Mouse (Mus musculus): ENCODE data around the gene Ccdc36. TPM values are rescaled to one million over a fixed set of nuclear protein-coding genes. Genes with fewer than 3 reads are reported as not detected.

The Ccdc36 gene
- polyA plus RNA-seq, 1 experiment = not detected

- H3K4me1 ChIP-seq (ENCODE audit: control insufficient read depth, insufficient read depth, insufficient read length) = peaks cover 6% of the 10 kb centered on the region; the same call in 1 of the 2 replicates
- H3K27me3 ChIP-seq (ENCODE audit: control insufficient read depth, insufficient read depth, low read length) = no peaks in the 10 kb centered on the region
- no peak overlapping the region for H3K4me3 ChIP-seq (ENCODE audit: extremely low read depth, insufficient read depth, insufficient read length)
- DNase-seq (ENCODE audit: low read depth in 1 of 2, low spot score in 2 of 2) = no peak
- 89% methylated on average over 6 of the region's 6 CpGs for WGBS
- no peak overlapping the region for H3K27ac ChIP-seq (ENCODE audit: insufficient read depth, low read length)
- TF ChIP-seq CTCF (IDR thresholded peaks at IDR 0.05; ENCODE audit: extremely low read depth, insufficient read depth, insufficient read length, insufficient replicate concordance) (no peak), POLR2A (IDR thresholded peaks at IDR 0.05; ENCODE audit: low read depth, low read length) (no peak)
- H3K36me3 ChIP-seq (ENCODE audit: control insufficient read depth, insufficient read depth, low read length) = no peaks in the 10 kb centered on the region
These were observed 26.1 kb upstream of the Ccdc36 start for GRCm38 (mm10) chr9:108454429-108454828.

- 57% methylated on average over 4 of the region's 4 CpGs for WGBS
These were observed 25.2 kb upstream of the Ccdc36 start for GRCm38 (mm10) chr9:108453458-108453857.

GRCm38 (mm10) chr9:108452911-108453310, 24.6 kb upstream of the Ccdc36 start:
- H3K36me3 ChIP-seq (ENCODE audit: control insufficient read depth, insufficient read depth, low read length) = no peaks in the 10 kb centered on the region
- H3K27me3 ChIP-seq (ENCODE audit: control insufficient read depth, insufficient read depth, low read length) = no peaks in the 10 kb centered on the region
- H3K27ac ChIP-seq (ENCODE audit: insufficient read depth, low read length) = no peak overlapping the region
- TF ChIP-seq POLR2A (IDR thresholded peaks at IDR 0.05; ENCODE audit: low read depth, low read length) (no peak), CTCF (IDR thresholded peaks at IDR 0.05; ENCODE audit: extremely low read depth, insufficient read depth, insufficient read length, insufficient replicate concordance) (no peak)
- 60% methylated on average over 6 of the region's 6 CpGs for whole genome bisulfite sequencing
- H3K4me3 ChIP-seq (ENCODE audit: extremely low read depth, insufficient read depth, insufficient read length) = no peak overlapping the region
- peaks cover 6% of the 10 kb centered on the region; the same call in 1 of the 2 replicates for H3K4me1 ChIP-seq (ENCODE audit: control insufficient read depth, insufficient read depth, insufficient read length)
- DNase-seq (ENCODE audit: low read depth in 1 of 2, low spot score in 2 of 2) = no peak

More at GRCm38 (mm10) chr9:108453458-108453857, 25.2 kb upstream of the Ccdc36 start:
- peaks cover 6% of the 10 kb centered on the region; the same call in 1 of the 2 replicates for H3K4me1 ChIP-seq (ENCODE audit: control insufficient read depth, insufficient read depth, insufficient read length)
- DNase-seq (ENCODE audit: low read depth in 1 of 2, low spot score in 2 of 2) = no peak
- H3K4me3 ChIP-seq (ENCODE audit: extremely low read depth, insufficient read depth, insufficient read length) = no peak overlapping the region
- no peak for TF ChIP-seq POLR2A (IDR thresholded peaks at IDR 0.05; ENCODE audit: low read depth, low read length)
- TF ChIP-seq CTCF (IDR thresholded peaks at IDR 0.05; ENCODE audit: extremely low read depth, insufficient read depth, insufficient read length, insufficient replicate concordance) = no peak
- H3K36me3 ChIP-seq (ENCODE audit: control insufficient read depth, insufficient read depth, low read length) = no peaks in the 10 kb centered on the region
- H3K27me3 ChIP-seq (ENCODE audit: control insufficient read depth, insufficient read depth, low read length) = no peaks in the 10 kb centered on the region
- H3K27ac ChIP-seq (ENCODE audit: insufficient read depth, low read length) = no peak overlapping the region

- Histone ChIP-seq H3K27ac (ENCODE audit: insufficient read depth, low read length) (no peak overlapping the region), H3K4me1 (ENCODE audit: control insufficient read depth, insufficient read depth, insufficient read length) (peaks cover 6% of the 10 kb centered on the region; the same call in 1 of the 2 replicates), H3K4me3 (ENCODE audit: extremely low read depth, insufficient read depth, insufficient read length) (peak overlapping the region; percentile 57), H3K36me3 (ENCODE audit: control insufficient read depth, insufficient read depth, low read length) (no peaks in the 10 kb centered on the region), H3K27me3 (ENCODE audit: control insufficient read depth, insufficient read depth, low read length) (no peaks in the 10 kb centered on the region)
- peak; percentile 59 to 84 for DNase-seq (ENCODE audit: low read depth in 1 of 2, low spot score in 2 of 2)
- TF ChIP-seq POLR2A (IDR thresholded peaks at IDR 0.05; ENCODE audit: low read depth, low read length) (no peak), CTCF (IDR thresholded peaks at IDR 0.05; ENCODE audit: extremely low read depth, insufficient read depth, insufficient read length, insufficient replicate concordance) (peak; percentile 77)
- 2% methylated on average over 39 of the region's 40 CpGs for WGBS
These were observed 24.1 kb upstream of the Ccdc36 start for GRCm38 (mm10) chr9:108452291-108452906.

- DNase-seq (ENCODE audit: low read depth in 1 of 2, low spot score in 2 of 2) = no peak
- no peaks in the 10 kb centered on the region for H3K36me3 ChIP-seq (ENCODE audit: control insufficient read depth, insufficient read depth, low read length)
- no peaks in the 10 kb centered on the region for H3K27me3 ChIP-seq (ENCODE audit: control insufficient read depth, insufficient read depth, low read length)
- 81% methylated on average over 6 of the region's 6 CpGs for WGBS
- 0 out of 2 replicates have a peak overlapping the region, but pooled peaks have one; percentile 57 for H3K4me3 ChIP-seq (ENCODE audit: extremely low read depth, insufficient read depth, insufficient read length)
- TF ChIP-seq CTCF (IDR thresholded peaks at IDR 0.05; ENCODE audit: extremely low read depth, insufficient read depth, insufficient read length, insufficient replicate concordance) (no peak), POLR2A (IDR thresholded peaks at IDR 0.05; ENCODE audit: low read depth, low read length) (no peak)
- no peak overlapping the region for H3K27ac ChIP-seq (ENCODE audit: insufficient read depth, low read length)
- peaks cover 6% of the 10 kb centered on the region; the same call in 1 of the 2 replicates for H3K4me1 ChIP-seq (ENCODE audit: control insufficient read depth, insufficient read depth, insufficient read length)
These were observed 23.4 kb upstream of the Ccdc36 start for GRCm38 (mm10) chr9:108451519-108452160.

GRCm38 (mm10) chr9:108451170-108451493, 22.8 kb upstream of the Ccdc36 start:
- Histone ChIP-seq H3K4me3 (ENCODE audit: extremely low read depth, insufficient read depth, insufficient read length) (no peak overlapping the region), H3K27me3 (ENCODE audit: control insufficient read depth, insufficient read depth, low read length) (no peaks in the 10 kb centered on the region), H3K4me1 (ENCODE audit: control insufficient read depth, insufficient read depth, insufficient read length) (peaks cover 6% of the 10 kb centered on the region; the same call in 1 of the 2 replicates), H3K27ac (ENCODE audit: insufficient read depth, low read length) (no peak overlapping the region), H3K36me3 (ENCODE audit: control insufficient read depth, insufficient read depth, low read length) (no peaks in the 10 kb centered on the region)
- no peak for TF ChIP-seq POLR2A (IDR thresholded peaks at IDR 0.05; ENCODE audit: low read depth, low read length)
- TF ChIP-seq CTCF (IDR thresholded peaks at IDR 0.05; ENCODE audit: extremely low read depth, insufficient read depth, insufficient read length, insufficient replicate concordance) = no peak
- 76% methylated on average over 6 of the region's 6 CpGs for WGBS
- DNase-seq (ENCODE audit: low read depth in 1 of 2, low spot score in 2 of 2) = no peak
